Comparison of ENCODE assay signal across 18 mouse cellular contexts in the genomic region with DNA sequence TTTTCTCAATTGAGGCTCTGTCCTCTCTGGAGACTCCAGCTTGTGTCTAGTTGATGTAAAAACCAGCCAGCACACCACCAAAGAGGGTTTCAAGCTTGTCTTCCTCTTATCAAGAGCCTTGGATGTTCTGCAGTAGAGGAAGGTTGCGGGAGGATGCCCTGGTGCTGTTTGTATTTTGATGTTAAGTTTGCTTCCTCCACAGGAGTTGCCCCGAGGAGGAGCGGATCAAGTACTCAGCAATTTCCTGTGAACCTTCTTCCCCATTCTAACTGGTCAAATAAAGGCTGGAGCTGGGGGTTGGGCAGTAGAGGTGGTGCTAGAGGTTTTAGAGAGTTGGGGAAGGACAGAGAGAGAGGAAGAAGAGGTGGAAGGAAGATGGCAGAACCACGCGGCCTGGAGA. TPM values are rescaled to one million over a fixed set of nuclear protein-coding genes. Genes with fewer than 3 reads are reported as not detected.
A peak's percentile ranks its signal among the peaks of the same experiment; 100 is the strongest.
DNase-seq lines count a peak whose midpoint lies in the region; ATAC-seq lines count a peak whose summit lies in the region.
"Had no signal": no experiment of that assay in that cellular context is flagged by ENCODE, and none has a peak within 500 bp of the region (broad histone marks: within the 10 kb centered on the region; RNA-seq: fewer than 3 reads in every experiment).

No protein-coding gene starts in this region.

- WGBS in liver, embryonic 16.5 days (ENCODE audit: insufficient replicate concordance): 46% methylated on average over 5 of the region's 5 CpGs

- no peaks in the 10 kb centered on the region for H3K27me3 ChIP-seq in liver, embryonic 16.5 days (ENCODE audit: control insufficient read depth, insufficient read depth, low read depth, low read length)
- H3K27me3 ChIP-seq: CH12.LX; heart, embryonic 15.5 days; limb, embryonic 13.5 days; lung, embryonic 15.5 days; midbrain, embryonic 15.5 days had no signal

- H3K9ac ChIP-seq in liver, embryonic 16.5 days (ENCODE audit: low read depth, low read length): no peak overlapping the region
- H3K9ac ChIP-seq: heart, embryonic 15.5 days; limb, embryonic 13.5 days; lung, embryonic 15.5 days; midbrain, embryonic 15.5 days had no signal

- no peaks in the 10 kb centered on the region for H3K36me3 ChIP-seq in liver, embryonic 16.5 days (ENCODE audit: control insufficient read depth, insufficient read depth)
- H3K36me3 ChIP-seq: heart, embryonic 15.5 days; limb, embryonic 13.5 days; lung, embryonic 15.5 days; midbrain, embryonic 15.5 days had no signal

- no peak overlapping the region for H3K4me2 ChIP-seq in liver, embryonic 16.5 days (ENCODE audit: low read depth, low read length)
- H3K4me2 ChIP-seq: heart, embryonic 15.5 days; limb, embryonic 13.5 days; lung, embryonic 15.5 days; midbrain, embryonic 15.5 days had no signal

- H3K4me3 ChIP-seq in liver, embryonic 16.5 days (ENCODE audit: low read depth, low read length): no peak overlapping the region
- H3K4me3 ChIP-seq: gastrocnemius, adult 2 months; heart, adult 2 months; heart, embryonic 15.5 days; limb, embryonic 13.5 days; lung, embryonic 15.5 days; midbrain, embryonic 15.5 days had no signal

- no peak for ATAC-seq in liver, embryonic 16.5 days (ENCODE audit: low read depth)
- ATAC-seq: midbrain, embryonic 15.5 days had no signal

- H3K27ac ChIP-seq in liver, embryonic 16.5 days (ENCODE audit: low read length): peak overlapping the region; percentile 13; the same call in 1 of the 2 replicates
- H3K27ac ChIP-seq: gastrocnemius, adult 2 months; heart, adult 2 months; heart, embryonic 15.5 days; limb, embryonic 13.5 days; lung, embryonic 15.5 days; midbrain, embryonic 15.5 days had no signal

- peaks cover 5% of the 10 kb centered on the region for H3K4me1 ChIP-seq in liver, embryonic 16.5 days (ENCODE audit: control insufficient read depth, low read depth, low read length)
- H3K4me1 ChIP-seq: midbrain, embryonic 15.5 days had no signal

- DNase-seq in CD4-positive helper T cell, adult 2 months (ENCODE audit: low read depth, low spot score): peak; percentile 32
- DNase-seq in CD4-positive, CD25-positive, alpha-beta regulatory T cell, adult 2 months (ENCODE audit: low read depth, low spot score): peak; percentile 44
- DNase-seq in T-cell, adult 2 months (ENCODE audit: low spot score): peak; percentile 32
- no peak for DNase-seq in natural killer cell, adult 2 months (ENCODE audit: low spot score in 2 of 2)
- no peak for DNase-seq in kidney, postnatal 25 days
- DNase-seq in embryo, embryonic 9.5 days (ENCODE audit: extremely low spot score): no peak
- DNase-seq in kidney, adult 8-10 months: no peak
- DNase-seq: cerebellum, adult 2 months; gastrocnemius, adult 2 months; heart, adult 2 months; layer of hippocampus, adult 9-11 months; spleen, adult 18-20 months had no signal

- no peaks in the 10 kb centered on the region for H3K9me3 ChIP-seq in liver, embryonic 16.5 days (replicated peaks; ENCODE audit: control insufficient read depth, low read length)
- H3K9me3 ChIP-seq: heart, embryonic 15.5 days; lung, embryonic 15.5 days; midbrain, embryonic 15.5 days had no signal

RNA-seq across cellular contexts. Expression of a gene that starts 59.5 kb away (rescaled TPM):
- 4.6 and 4.7 TPM in 2 replicates for polyA plus RNA-seq in liver, embryonic 16.5 days (2015; fragmentation: Nextera tagmentation; extraction: Ambion mirVana)

Comparison
In these comparisons a context has a peak if more than half of its experiments do, and no peak if none do; other contexts are left out.
1. DNase-seq: peak in CD4-positive helper T cell, adult 2 months (single experiment), CD4-positive, CD25-positive, alpha-beta regulatory T cell, adult 2 months (single experiment) and T-cell, adult 2 months (single experiment); none in natural killer cell, adult 2 months (0 of 2), kidney, postnatal 25 days (0 of 2), embryo, embryonic 9.5 days (single experiment) and kidney, adult 8-10 months (0 of 2).